Mouse (Mus musculus): Measurements from ENCODE around the gene Nup107.
"Not testable (repeated sequence)": the region's sequence is repeated elsewhere in the genome, so short reads cannot be mapped to it uniquely, and the experiment has no call there.

Gene Nup107

GRCm38 (mm10) chr10:117761551-117761950 is 31.0 kb downstream of the Nup107 start:
- no peak for DNase-seq

GRCm38 (mm10) chr10:117760831-117761335 is 31.6 kb downstream of the Nup107 start:
- DNase-seq, result no peak

- DNase-seq, result no peak
These were observed 32.5 kb downstream of the Nup107 start for GRCm38 (mm10) chr10:117759844-117760630.

GRCm38 (mm10) chr10:117758749-117759727 is 33.5 kb downstream of the Nup107 start:
- no peak for DNase-seq

- not testable (repeated sequence) for DNase-seq
These were observed 34.2 kb downstream of the Nup107 start for GRCm38 (mm10) chr10:117758344-117758743.

- DNase-seq, result no peak
These were observed 34.6 kb downstream of the Nup107 start for GRCm38 (mm10) chr10:117757796-117758342.

- DNase-seq, result no peak
These were observed 35.2 kb downstream of the Nup107 start for GRCm38 (mm10) chr10:117757259-117757658.

GRCm38 (mm10) chr10:117756784-117757183 is 35.7 kb downstream of the Nup107 start:
- DNase-seq, result no peak

GRCm38 (mm10) chr10:117755799-117756467 is 36.6 kb downstream of the Nup107 start:
- no peak for DNase-seq

- DNase-seq, result no peak
These were observed 37.3 kb downstream of the Nup107 start for GRCm38 (mm10) chr10:117755086-117755798.

GRCm38 (mm10) chr10:117754609-117754940 is 37.9 kb downstream of the Nup107 start:
- DNase-seq, result no peak

- DNase-seq, result no peak
These were observed 38.5 kb downstream of the Nup107 start for GRCm38 (mm10) chr10:117753711-117754608.

GRCm38 (mm10) chr10:117752851-117753647 is 39.5 kb downstream of the Nup107 start:
- no peak for DNase-seq

GRCm38 (mm10) chr10:117752304-117752821 is 40.1 kb downstream of the Nup107 start:
- DNase-seq, result no peak

- no peak for DNase-seq
These were observed 40.8 kb downstream of the Nup107 start for GRCm38 (mm10) chr10:117751744-117752143.

GRCm38 (mm10) chr10:117751282-117751610 is 41.3 kb downstream of the Nup107 start:
- DNase-seq, result no peak

- no peak for DNase-seq
These were observed 41.8 kb downstream of the Nup107 start for GRCm38 (mm10) chr10:117750529-117751281.

- DNase-seq, result no peak
These were observed 42.6 kb downstream of the Nup107 start for GRCm38 (mm10) chr10:117749787-117750343.
